Mouse (Mus musculus): Measurements from ENCODE around the gene Iqcj. TPM values are rescaled to one million over a fixed set of nuclear protein-coding genes. Genes with fewer than 3 reads are reported as not detected.
"Not testable (repeated sequence)": the region's sequence is repeated elsewhere in the genome, so short reads cannot be mapped to it uniquely, and the experiment has no call there.

The Iqcj gene
- polyA plus RNA-seq, 1 experiment from 2014 or later, result 0.34 TPM

GRCm38 (mm10) chr3:68085024-68085423 lies 193.0 kb downstream of the Iqcj start:
- H3K36me3 ChIP-seq (ENCODE audit: control insufficient read depth, insufficient read depth, low read length), result no peaks in the 10 kb centered on the region
- H3K27me3 ChIP-seq (ENCODE audit: control insufficient read depth, insufficient read depth, low read length), result no peaks in the 10 kb centered on the region
- H3K27ac ChIP-seq (ENCODE audit: low read depth, low read length), result no peak overlapping the region
- no peak overlapping the region for H3K4me3 ChIP-seq (ENCODE audit: low read depth, low read length)
- WGBS, result 82% methylated on average over 2 of the region's 2 CpGs
- H3K4me1 ChIP-seq (ENCODE audit: control insufficient read depth, insufficient read depth, low read length), result no peaks in the 10 kb centered on the region
- ATAC-seq (ENCODE audit: low FRiP score) (no peak), DNase-seq (ENCODE audit: low spot score, missing footprints) (no peak)
- no peak overlapping the region for H3K4me2 ChIP-seq
- no peak overlapping the region for H3K9ac ChIP-seq (ENCODE audit: low read length)
- H3K9me3 ChIP-seq (ENCODE audit: control insufficient read depth, low read length), result no peaks in the 10 kb centered on the region

DNA sequence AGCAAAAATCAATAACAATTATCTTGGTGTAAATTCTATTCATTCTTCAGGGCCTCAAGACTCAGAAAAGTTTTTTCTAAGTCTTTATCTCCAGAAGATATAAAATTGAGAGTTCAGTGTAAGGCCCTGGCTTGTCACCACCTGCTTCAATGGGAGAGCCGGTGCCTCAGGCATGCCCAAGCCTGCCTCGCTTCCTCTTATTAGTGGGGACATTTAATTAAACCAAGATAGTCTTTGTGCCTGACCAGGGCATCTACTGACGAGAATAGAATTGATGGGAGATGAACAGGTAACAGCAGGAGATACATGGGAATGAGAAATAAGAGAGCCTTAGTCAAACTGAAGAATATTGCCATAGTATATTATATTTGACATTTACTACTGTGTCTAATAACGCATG lies 200.1 kb downstream of the Iqcj start:
- WGBS, result 86% methylated on average over 4 of the region's 4 CpGs
- H3K27me3 ChIP-seq (ENCODE audit: control insufficient read depth, insufficient read depth, low read length), result no peaks in the 10 kb centered on the region
- H3K36me3 ChIP-seq (ENCODE audit: control insufficient read depth, insufficient read depth, low read length), result no peaks in the 10 kb centered on the region
- no peak overlapping the region for H3K9ac ChIP-seq (ENCODE audit: low read length)
- ATAC-seq (ENCODE audit: low FRiP score) (no peak), DNase-seq (ENCODE audit: low spot score, missing footprints) (no peak)
- no peak overlapping the region for H3K4me3 ChIP-seq (ENCODE audit: low read depth, low read length)
- H3K4me2 ChIP-seq, result no peak overlapping the region
- H3K27ac ChIP-seq (ENCODE audit: low read depth, low read length), result no peak overlapping the region
- no peaks in the 10 kb centered on the region for H3K9me3 ChIP-seq (ENCODE audit: control insufficient read depth, low read length)
- no peaks in the 10 kb centered on the region for H3K4me1 ChIP-seq (ENCODE audit: control insufficient read depth, insufficient read depth, low read length)

GRCm38 (mm10) chr3:68096724-68097431 lies 204.9 kb downstream of the Iqcj start:
- 84% methylated on average over 4 of the region's 4 CpGs for WGBS
- Histone ChIP-seq H3K36me3 (ENCODE audit: control insufficient read depth, insufficient read depth, low read length) (no peaks in the 10 kb centered on the region), H3K9ac (ENCODE audit: low read length) (no peak overlapping the region), H3K4me3 (ENCODE audit: low read depth, low read length) (no peak overlapping the region), H3K27ac (ENCODE audit: low read depth, low read length) (no peak overlapping the region), H3K27me3 (ENCODE audit: control insufficient read depth, insufficient read depth, low read length) (no peaks in the 10 kb centered on the region), H3K4me1 (ENCODE audit: control insufficient read depth, insufficient read depth, low read length) (no peaks in the 10 kb centered on the region), H3K4me2 (no peak overlapping the region), H3K9me3 (ENCODE audit: control insufficient read depth, low read length) (no peaks in the 10 kb centered on the region)
- ATAC-seq (ENCODE audit: low FRiP score) (no peak), DNase-seq (ENCODE audit: low spot score, missing footprints) (no peak)

- H3K27me3 ChIP-seq (ENCODE audit: control insufficient read depth, insufficient read depth, low read length); H3K36me3 ChIP-seq (ENCODE audit: control insufficient read depth, insufficient read depth, low read length); ATAC-seq (ENCODE audit: low FRiP score); H3K27ac ChIP-seq (ENCODE audit: low read depth, low read length); H3K4me1 ChIP-seq (ENCODE audit: control insufficient read depth, insufficient read depth, low read length); H3K4me3 ChIP-seq (ENCODE audit: low read depth, low read length); DNase-seq (ENCODE audit: low spot score, missing footprints); H3K9ac ChIP-seq (ENCODE audit: low read length); H3K4me2 ChIP-seq; H3K9me3 ChIP-seq (ENCODE audit: control insufficient read depth, low read length): not testable (repeated sequence)
- WGBS, result 93% methylated on average over 6 of the region's 6 CpGs
These were observed 207.5 kb downstream of the Iqcj start for GRCm38 (mm10) chr3:68099561-68099960.

GRCm38 (mm10) chr3:68101343-68101742 lies 209.3 kb downstream of the Iqcj start:
- H3K27ac ChIP-seq (ENCODE audit: low read depth, low read length), result no peak overlapping the region
- 73% methylated on average over 4 of the region's 4 CpGs for WGBS
- H3K36me3 ChIP-seq (ENCODE audit: control insufficient read depth, insufficient read depth, low read length), result no peaks in the 10 kb centered on the region

GRCm38 (mm10) chr3:68105081-68105685 lies 213.2 kb downstream of the Iqcj start:
- Histone ChIP-seq H3K4me1 (ENCODE audit: control insufficient read depth, insufficient read depth, low read length) (no peaks in the 10 kb centered on the region), H3K4me2 (no peak overlapping the region), H3K27me3 (ENCODE audit: control insufficient read depth, insufficient read depth, low read length) (no peaks in the 10 kb centered on the region), H3K9me3 (ENCODE audit: control insufficient read depth, low read length) (no peaks in the 10 kb centered on the region), H3K4me3 (ENCODE audit: low read depth, low read length) (no peak overlapping the region), H3K27ac (ENCODE audit: low read depth, low read length) (no peak overlapping the region), H3K36me3 (ENCODE audit: control insufficient read depth, insufficient read depth, low read length) (no peaks in the 10 kb centered on the region), H3K9ac (ENCODE audit: low read length) (no peak overlapping the region)
- DNase-seq (ENCODE audit: low spot score, missing footprints), result no peak
- WGBS, result 80% methylated on average over 2 of the region's 2 CpGs
- no peak for ATAC-seq (ENCODE audit: low FRiP score)

More at GRCm38 (mm10) chr3:68101343-68101742, 209.3 kb downstream of the Iqcj start:
- Histone ChIP-seq H3K4me1 (ENCODE audit: control insufficient read depth, insufficient read depth, low read length) (no peaks in the 10 kb centered on the region), H3K4me3 (ENCODE audit: low read depth, low read length) (no peak overlapping the region), H3K9me3 (ENCODE audit: control insufficient read depth, low read length) (no peaks in the 10 kb centered on the region), H3K27me3 (ENCODE audit: control insufficient read depth, insufficient read depth, low read length) (no peaks in the 10 kb centered on the region), H3K9ac (ENCODE audit: low read length) (no peak overlapping the region), H3K4me2 (no peak overlapping the region)
- no peak for DNase-seq (ENCODE audit: low spot score, missing footprints)
- ATAC-seq (ENCODE audit: low FRiP score), result no peak

Other genes starting within 250 kb of the Iqcj start
- 2.6 and 3.5 TPM in 2 replicates for gene Iqschfp, start within 50 bp of the Iqcj start, polyA plus RNA-seq (2014; fragmentation: Nextera tagmentation; extraction: Ambion mirVana)
- gene Schip1, start 172.6 kb downstream of the Iqcj start, polyA plus RNA-seq (2014; fragmentation: Nextera tagmentation; extraction: Ambion mirVana), result 83.1 and 89.8 TPM in 2 replicates